17 mouse cellular contexts compared by ENCODE assay signal in the genomic region with DNA sequence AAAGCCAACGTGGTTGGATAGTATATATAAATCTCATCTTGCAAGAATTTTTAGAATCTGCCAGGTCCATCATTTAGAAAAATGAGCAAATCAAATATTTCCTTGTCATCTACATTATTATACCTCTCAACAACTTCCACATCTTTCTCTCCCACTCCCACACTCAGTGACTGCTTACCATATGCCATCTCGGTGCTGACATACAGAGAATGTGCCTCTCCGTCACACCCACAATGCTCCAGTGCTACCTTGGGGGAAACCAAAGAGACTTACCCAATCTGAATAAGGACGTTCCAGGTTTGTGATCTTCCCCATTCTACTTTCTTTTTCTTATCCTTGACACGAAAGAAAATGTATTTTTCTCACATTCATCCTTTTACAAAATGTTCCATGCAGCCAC.
"Had no signal": no experiment of that assay in that cellular context is flagged by ENCODE, and none has a peak within 500 bp of the region (broad histone marks: within the 10 kb centered on the region; RNA-seq: fewer than 3 reads in every experiment).

No protein-coding gene starts in this region.

- ATAC-seq: liver, embryonic 12.5 days; liver, postnatal 0 days; lung, postnatal 0 days; midbrain, embryonic 13.5 days; midbrain, embryonic 15.5 days; midbrain, embryonic 16.5 days had no signal

- DNase-seq: left cerebral cortex, postnatal 4 days; liver; liver, embryonic 13.5 days; liver, postnatal 0 days; lung, adult 18-20 months; lung, adult 2 months; lung, embryonic 14.5 days; lung, postnatal 10 days; lung, postnatal 14 days; lung, postnatal 36 days; lung, postnatal 4 days; midbrain, embryonic 14.5 days had no signal
